Mouse (Mus musculus) hindbrain, embryonic 14.5 days (tissue): ENCODE data around the gene Prlr. TPM values are rescaled to one million over a fixed set of nuclear protein-coding genes. Genes with fewer than 3 reads are reported as not detected.

Source experiments
- ATAC-seq: fragments of 200-750 bp; cut with Nextera tagmentation; 2 replicates; pipeline ENCODE4 v1.8.0; 2017; ENCODE audit warnings: moderate number of reproducible peaks, mild to moderate bottlenecking, moderate TSS enrichment, moderate library complexity; ENCODE audit not compliant: low FRiP score
- DNase-seq: peaks from one replicate; pipeline ENCODE4 v3.0.0-alpha.2; 2015; ENCODE audit warnings: low spot score
- H3K27ac ChIP-seq: fragments of 300-500 bp; sonication (generic); 2 replicates; pipeline ENCODE4 v1.5.1; 2014; ENCODE audit warnings: mild to moderate bottlenecking, moderate library complexity
- H3K27me3 ChIP-seq: fragments of 300-500 bp; sonication (generic); 2 replicates; pipeline ENCODE4 v1.6.1; 2014; ENCODE audit warnings: mild to moderate bottlenecking, low read length, mixed read lengths; ENCODE audit not compliant: control insufficient read depth, insufficient read depth
- H3K36me3 ChIP-seq: fragments of 300-500 bp; sonication (generic); replicated peaks from 2 replicates; pipeline ENCODE4 v1.6.1; 2014; ENCODE audit not compliant: control insufficient read depth, insufficient read depth
- H3K4me1 ChIP-seq: fragments of 300-500 bp; sonication (generic); replicated peaks from 2 replicates; pipeline ENCODE4 v1.6.1; 2014; ENCODE audit warnings: antibody characterized with exemption, low read length, mixed read lengths; ENCODE audit not compliant: control insufficient read depth, insufficient read depth
- H3K4me2 ChIP-seq: fragments of 300-500 bp; sonication (generic); replicated peaks from 2 replicates; pipeline ENCODE4 v1.6.1; 2014; ENCODE audit warnings: mild to moderate bottlenecking, moderate library complexity
- H3K4me3 ChIP-seq: fragments of 300-500 bp; sonication (generic); replicated peaks from 2 replicates; pipeline ENCODE4 v1.5.1; 2014; ENCODE audit warnings: mild to moderate bottlenecking, low read length
- H3K9ac ChIP-seq: fragments of 300-500 bp; sonication (generic); 2 replicates; pipeline ENCODE4 v1.6.1; 2014
- H3K9me3 ChIP-seq: fragments of 300-500 bp; sonication (generic); 2 replicates; pipeline ENCODE4 v1.6.1; 2016; ENCODE audit warnings: low read length; ENCODE audit not compliant: control insufficient read depth
- WGBS: fragments of 180-500 bp; shearing (Covaris S2); extraction: QIAGEN DNeasy Blood & Tissue Kit; methylation state at CpG from one replicate; pipeline ENCODE4 v1.1.7; 2014; 5-methylcytosine and 5-hydroxymethylcytosine counted together
- polyA plus RNA-seq: library from polyadenylated mRNA; unstranded; fragments of >200 nt; fragmentation: Nextera tagmentation; extraction: Ambion mirVana; gene quantifications from 2 replicates; pipeline ENCODE4 v1.2.1, GENCODE M21; 2014

Gene Prlr
- polyA plus RNA-seq, 1 experiment from 2014 or later: 1.8 TPM

GRCm38 (mm10) chr15:10178131-10178566 is 1.1 kb downstream of the Prlr start:
- Histone ChIP-seq H3K4me3 (peak overlapping the region; percentile 42), H3K36me3 (no peaks in the 10 kb centered on the region), H3K27ac (no peak overlapping the region), H3K9me3 (no peaks in the 10 kb centered on the region), H3K4me1 (peaks cover 12% of the 10 kb centered on the region; the same call in 1 of the 2 replicates), H3K4me2 (peak overlapping the region; percentile 81), H3K9ac (peak overlapping the region; percentile 57), H3K27me3 (peaks cover 6% of the 10 kb centered on the region; the same call in 1 of the 2 replicates)
- DNase-seq: no peak
- WGBS: 6% methylated on average over 10 of the region's 10 CpGs
- ATAC-seq: peak; percentile 59; the same call in 1 of the 2 replicates

GRCm38 (mm10) chr15:10180694-10181093 is 3.7 kb downstream of the Prlr start:
- Histone ChIP-seq H3K9ac (no peak overlapping the region), H3K27ac (no peak overlapping the region), H3K4me2 (no peak overlapping the region), H3K4me3 (no peak overlapping the region), H3K27me3 (peaks cover 6% of the 10 kb centered on the region; the same call in 1 of the 2 replicates), H3K4me1 (peaks cover 12% of the 10 kb centered on the region; the same call in 1 of the 2 replicates), H3K36me3 (no peaks in the 10 kb centered on the region), H3K9me3 (no peaks in the 10 kb centered on the region)
- WGBS: 88% methylated on average over 4 of the region's 4 CpGs
- no peak for DNase-seq
- ATAC-seq: no peak

- Histone ChIP-seq H3K4me2 (no peak overlapping the region), H3K27ac (no peak overlapping the region), H3K27me3 (no peaks in the 10 kb centered on the region), H3K9ac (no peak overlapping the region), H3K9me3 (no peaks in the 10 kb centered on the region), H3K4me1 (no peaks in the 10 kb centered on the region), H3K36me3 (no peaks in the 10 kb centered on the region), H3K4me3 (no peak overlapping the region)
- no peak for ATAC-seq
- 86% methylated on average over 6 of the region's 6 CpGs for WGBS
- DNase-seq: no peak
Measured at GRCm38 (mm10) chr15:10192101-10192630, 15.1 kb downstream of the Prlr start.

- Histone ChIP-seq H3K27ac (no peak overlapping the region), H3K4me2 (no peak overlapping the region), H3K36me3 (no peaks in the 10 kb centered on the region), H3K4me3 (no peak overlapping the region), H3K9me3 (no peaks in the 10 kb centered on the region), H3K4me1 (no peaks in the 10 kb centered on the region), H3K27me3 (no peaks in the 10 kb centered on the region), H3K9ac (no peak overlapping the region)
- ATAC-seq (no peak), DNase-seq (no peak)
- 90% methylated on average over 5 of the region's 5 CpGs for WGBS
Measured at GRCm38 (mm10) chr15:10200991-10201390, 24.0 kb downstream of the Prlr start.

GRCm38 (mm10) chr15:10202504-10203302 is 25.7 kb downstream of the Prlr start:
- Histone ChIP-seq H3K4me2 (no peak overlapping the region), H3K27ac (no peak overlapping the region), H3K9me3 (no peaks in the 10 kb centered on the region), H3K9ac (no peak overlapping the region), H3K27me3 (no peaks in the 10 kb centered on the region), H3K4me3 (no peak overlapping the region), H3K4me1 (no peaks in the 10 kb centered on the region), H3K36me3 (no peaks in the 10 kb centered on the region)
- no peak for ATAC-seq
- 94% methylated on average over 7 of the region's 7 CpGs for WGBS
- DNase-seq: no peak

GRCm38 (mm10) chr15:10210261-10210770 is 33.3 kb downstream of the Prlr start:
- no peak overlapping the region for H3K9ac ChIP-seq
- H3K9me3 ChIP-seq: no peaks in the 10 kb centered on the region
- no peaks in the 10 kb centered on the region for H3K27me3 ChIP-seq
- no peak overlapping the region for H3K4me3 ChIP-seq
- ATAC-seq: no peak
- H3K4me2 ChIP-seq: no peak overlapping the region
- no peak overlapping the region for H3K27ac ChIP-seq
- no peaks in the 10 kb centered on the region for H3K4me1 ChIP-seq
- 81% methylated on average over 4 of the region's 4 CpGs for WGBS
- no peaks in the 10 kb centered on the region for H3K36me3 ChIP-seq
- no peak for DNase-seq

- H3K9me3 ChIP-seq: no peaks in the 10 kb centered on the region
- no peak for ATAC-seq
- H3K9ac ChIP-seq: no peak overlapping the region
Measured at GRCm38 (mm10) chr15:10211992-10212391, 35.0 kb downstream of the Prlr start.

GRCm38 (mm10) chr15:10213213-10213612 is 36.2 kb downstream of the Prlr start:
- no peak for DNase-seq
- H3K9me3 ChIP-seq: no peaks in the 10 kb centered on the region
- H3K9ac ChIP-seq: no peak overlapping the region
- H3K36me3 ChIP-seq: no peaks in the 10 kb centered on the region
- H3K27me3 ChIP-seq: no peaks in the 10 kb centered on the region
- ATAC-seq: no peak
- no peak overlapping the region for H3K4me2 ChIP-seq
- H3K27ac ChIP-seq: no peak overlapping the region
- H3K4me1 ChIP-seq: no peaks in the 10 kb centered on the region
- 87% methylated on average over 6 of the region's 6 CpGs for WGBS
- H3K4me3 ChIP-seq: no peak overlapping the region

More at GRCm38 (mm10) chr15:10211992-10212391, 35.0 kb downstream of the Prlr start:
- H3K4me2 ChIP-seq: no peak overlapping the region
- no peak overlapping the region for H3K4me3 ChIP-seq
- no peak for DNase-seq
- no peaks in the 10 kb centered on the region for H3K4me1 ChIP-seq
- H3K27ac ChIP-seq: no peak overlapping the region
- H3K36me3 ChIP-seq: no peaks in the 10 kb centered on the region
- no peaks in the 10 kb centered on the region for H3K27me3 ChIP-seq

- H3K4me1 ChIP-seq: no peaks in the 10 kb centered on the region
- H3K27me3 ChIP-seq: no peaks in the 10 kb centered on the region
- no peaks in the 10 kb centered on the region for H3K36me3 ChIP-seq
- H3K9ac ChIP-seq: no peak overlapping the region
- 92% methylated on average over 3 of the region's 3 CpGs for WGBS
- ATAC-seq (no peak), DNase-seq (no peak)
- no peaks in the 10 kb centered on the region for H3K9me3 ChIP-seq
- H3K4me3 ChIP-seq: no peak overlapping the region
- H3K27ac ChIP-seq: no peak overlapping the region
- no peak overlapping the region for H3K4me2 ChIP-seq
Measured at GRCm38 (mm10) chr15:10213710-10214109, 36.7 kb downstream of the Prlr start.
